Mouse (Mus musculus) lung, postnatal 0 days (tissue): ENCODE measurements around the gene Gm17657.
A peak's percentile ranks its signal among the peaks of the same experiment; 100 is the strongest.

Experiments
- CTCF ChIP-seq: IDR thresholded peaks from 2 replicates; pipeline ENCODE4 v1.5.1; 2016; ENCODE audit warnings: antibody characterized with exemption, mild to moderate bottlenecking
- EP300 ChIP-seq: IDR thresholded peaks from 2 replicates; pipeline ENCODE4 v1.6.1; 2016; ENCODE audit warnings: antibody characterized with exemption, mild to moderate bottlenecking, control low read depth

GRCm38 (mm10) chr17:29490713-29491581, 58.5 kb downstream of the Gm17657 start, which contains the start of gene Pim1:
- TF ChIP-seq CTCF: peak; percentile 42
- no peak for TF ChIP-seq EP300
